Mouse (Mus musculus) heart, postnatal 0 days (tissue): Measurements from ENCODE around the gene A630089N07Rik. TPM values are rescaled to one million over a fixed set of nuclear protein-coding genes. Genes with fewer than 3 reads are reported as not detected.
A peak's percentile ranks its signal among the peaks of the same experiment; 100 is the strongest.
"Not testable (repeated sequence)": the region's sequence is repeated elsewhere in the genome, so short reads cannot be mapped to it uniquely, and the experiment has no call there.

Experiments used
- ATAC-seq: fragments of 200-750 bp; cut with Nextera tagmentation; 2 replicates; pipeline ENCODE4 v1.8.0; 2017; ENCODE audit warnings: low read depth, moderate number of reproducible peaks, moderate library complexity; ENCODE audit not compliant: insufficient read depth
- DNase-seq: peaks from one replicate; pipeline ENCODE4 v3.0.0-alpha.2; 2016; ENCODE audit warnings: low spot score
- H3K27ac ChIP-seq: fragments of 300-500 bp; sonication (generic); 2 replicates; pipeline ENCODE4 v1.5.1; 2014; ENCODE audit warnings: low read depth, mild to moderate bottlenecking
- H3K27me3 ChIP-seq: fragments of 300-500 bp; sonication (generic); 2 replicates; pipeline ENCODE4 v1.6.1; 2014; ENCODE audit warnings: low read length, mixed read lengths; ENCODE audit not compliant: control insufficient read depth, insufficient read depth
- H3K36me3 ChIP-seq: fragments of 300-500 bp; sonication (generic); replicated peaks from 2 replicates; pipeline ENCODE4 v1.6.1; 2014; ENCODE audit warnings: low read length, mixed read lengths; ENCODE audit not compliant: control insufficient read depth, insufficient read depth
- H3K4me1 ChIP-seq: fragments of 300-500 bp; sonication (generic); 2 replicates; pipeline ENCODE4 v1.6.1; 2014; ENCODE audit warnings: antibody characterized with exemption; ENCODE audit not compliant: control insufficient read depth, insufficient read depth
- H3K4me2 ChIP-seq: fragments of 300-500 bp; sonication (generic); 2 replicates; pipeline ENCODE4 v1.6.1; 2014; ENCODE audit warnings: low read depth, mild to moderate bottlenecking, low read length, moderate library complexity
- H3K4me3 ChIP-seq: fragments of 300-500 bp; sonication (generic); 2 replicates; pipeline ENCODE4 v1.5.1; 2014; ENCODE audit warnings: low read depth, low read length
- H3K9ac ChIP-seq: fragments of 300-500 bp; sonication (generic); replicated peaks from 2 replicates; pipeline ENCODE4 v1.6.1; 2014; ENCODE audit warnings: low read depth, low read length, mixed read lengths
- H3K9me3 ChIP-seq: fragments of 300-500 bp; sonication (generic); replicated peaks from 2 replicates; pipeline ENCODE4 v1.6.1; 2016; ENCODE audit warnings: low read length; ENCODE audit not compliant: control insufficient read depth
- CTCF ChIP-seq: IDR thresholded peaks from 2 replicates; pipeline ENCODE4 v1.5.1; 2016; ENCODE audit warnings: antibody characterized with exemption, control low read depth, low read depth
- EP300 ChIP-seq: IDR thresholded peaks from 2 replicates; pipeline ENCODE4 v1.6.1; 2016; ENCODE audit warnings: antibody characterized with exemption, low read depth
- WGBS: fragments of 180-500 bp; shearing (Covaris S2); extraction: QIAGEN DNeasy Blood & Tissue Kit; methylation state at CpG from one replicate; pipeline ENCODE4 v1.1.7; 2014; 5-methylcytosine and 5-hydroxymethylcytosine counted together
- polyA plus RNA-seq: library from polyadenylated mRNA; unstranded; fragments of >200 nt; fragmentation: Nextera tagmentation; extraction: Ambion mirVana; gene quantifications from 2 replicates; pipeline ENCODE4 v1.2.1, GENCODE M21; 2015
- total RNA-seq: library from RNA; depleted of rRNA; stranded (reverse); fragments of >200 nt; gene quantifications from 2 replicates; pipeline ENCODE4 v1.2.3, GENCODE M21; 2014; ENCODE audit warnings: low replicate concordance; rRNA removed

Gene A630089N07Rik
- total RNA-seq = 0.43 and 2.0 TPM in 2 replicates
- polyA plus RNA-seq = 2.7 and 3.4 TPM in 2 replicates

DNA sequence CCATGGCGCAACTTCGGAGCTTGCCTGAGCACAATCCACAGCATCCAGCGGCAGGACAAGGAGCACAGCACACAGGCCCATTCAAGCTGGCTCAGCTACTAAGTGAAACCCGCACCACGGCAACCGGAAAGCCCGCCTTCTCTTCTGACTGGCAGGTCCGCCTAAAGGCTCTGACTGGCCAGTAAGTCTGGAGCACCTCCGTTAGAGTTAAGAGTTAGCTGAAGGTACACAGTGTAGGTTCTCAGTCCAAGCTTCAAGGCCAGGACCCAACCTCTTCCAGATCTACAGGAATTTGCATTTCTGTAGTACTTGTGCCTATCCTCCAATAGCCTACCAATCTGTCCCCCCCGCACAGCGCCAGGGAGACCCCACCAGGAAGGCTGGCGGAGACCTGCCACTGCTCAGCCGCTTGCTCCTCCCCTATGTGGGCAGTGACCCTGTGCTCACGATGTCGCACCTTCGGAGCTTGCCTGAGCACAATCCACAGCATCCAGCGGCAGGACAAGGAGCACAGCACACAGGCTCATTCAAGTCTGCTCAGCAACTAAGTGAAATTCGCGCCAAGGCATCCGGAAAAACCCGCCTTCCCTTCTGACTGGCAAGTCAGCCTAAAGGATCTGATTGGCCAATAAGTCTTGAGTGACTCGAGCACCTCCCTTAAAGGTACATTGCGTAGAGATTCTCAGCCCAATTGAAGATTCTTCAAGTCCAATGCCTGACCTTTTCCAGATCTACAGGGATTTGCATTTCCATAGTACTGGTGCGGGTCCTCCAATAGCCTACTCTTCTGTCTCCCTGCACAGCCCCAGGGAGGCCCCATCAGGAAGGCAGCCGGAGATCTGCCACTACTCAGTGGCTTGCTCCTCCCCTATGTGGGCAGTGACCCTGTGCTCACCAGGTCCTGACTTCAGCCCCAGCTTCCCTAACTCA lies at the start of gene A630089N07Rik:
TSS of gene A630089N07Rik (minus strand) at position 562 of the 930 bp plus-strand sequence.
- peak within 1 kb of the TSS; percentile 77 for H3K4me3 ChIP-seq
- H3K9me3 ChIP-seq, H3K36me3 ChIP-seq, H3K4me1 ChIP-seq, H3K27me3 ChIP-seq: not testable (repeated sequence)
- DNase-seq = peak; percentile 76
- peak within 1 kb of the TSS; percentile 60 for H3K9ac ChIP-seq
- peak; percentile 94 for ATAC-seq
- WGBS = under 1% methylated on average over 25 of the region's 25 CpGs
- peak within 1 kb of the TSS; percentile 64 for H3K27ac ChIP-seq
- peak within 1 kb of the TSS; percentile 87 for H3K4me2 ChIP-seq

DNA sequence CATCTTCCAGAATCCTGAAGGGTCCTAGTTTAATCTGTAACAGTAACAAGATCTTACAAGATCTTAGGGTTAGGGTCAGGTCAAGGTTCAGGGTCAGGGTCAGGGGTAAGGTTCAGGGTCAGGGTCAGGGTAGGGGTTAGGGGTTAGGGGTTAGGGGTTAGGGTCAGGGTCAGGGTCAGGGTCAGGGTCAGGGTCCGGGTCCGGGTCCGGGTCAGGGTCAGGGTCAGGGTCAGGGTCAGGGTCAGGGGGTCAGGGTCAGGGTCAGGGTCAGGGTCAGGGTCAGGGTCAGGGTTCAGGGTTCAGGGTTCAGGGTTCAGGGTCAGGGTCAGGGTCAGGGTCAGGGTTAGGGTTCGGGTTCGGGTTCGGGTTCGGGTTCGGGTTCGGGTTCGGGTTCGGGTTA lies 24.9 kb upstream of the A630089N07Rik start:
- 93% methylated on average over 11 of the region's 11 CpGs for WGBS
- Histone ChIP-seq H3K9me3 (0 out of 2 replicates have a peak, but pooled peaks cover 14% of the 10 kb centered on the region), H3K27me3 (no peaks in the 10 kb centered on the region), H3K4me3 (no peak overlapping the region), H3K4me1 (no peaks in the 10 kb centered on the region), H3K4me2 (no peak overlapping the region), H3K36me3 (no peaks in the 10 kb centered on the region), H3K9ac (no peak overlapping the region), H3K27ac (0 out of 2 replicates have a peak overlapping the region, but pooled peaks have one; percentile 55)
- DNase-seq (no peak), ATAC-seq (no peak)
- TF ChIP-seq CTCF = no peak
- TF ChIP-seq EP300 = no peak

DNA sequence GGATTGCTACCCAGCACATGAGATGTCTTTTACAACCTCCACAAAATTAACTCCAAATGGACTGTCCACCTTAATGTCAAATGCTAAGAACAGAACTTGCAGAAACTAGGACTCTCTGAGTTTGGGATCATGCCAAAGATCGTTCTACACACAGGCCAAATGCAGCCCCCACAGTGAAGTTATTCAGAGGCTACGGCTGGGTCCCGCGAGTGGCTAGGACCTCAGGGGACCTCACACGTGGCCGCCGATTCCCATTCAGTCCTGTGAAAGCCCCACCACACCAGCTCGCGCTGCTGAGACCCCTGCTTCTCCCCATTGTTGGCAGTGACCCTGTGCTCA lies 731 bp downstream of the A630089N07Rik start:
- peak overlapping the region; percentile 64 for H3K27ac ChIP-seq
- peak overlapping the region; percentile 77 for H3K4me3 ChIP-seq
- H3K9me3 ChIP-seq, H3K27me3 ChIP-seq, H3K4me1 ChIP-seq, DNase-seq, H3K36me3 ChIP-seq: not testable (repeated sequence)
- under 1% methylated on average over 9 of the region's 9 CpGs for WGBS
- peak; percentile 19 for ATAC-seq
- H3K9ac ChIP-seq = peak overlapping the region; percentile 60
- peak overlapping the region; percentile 87 for H3K4me2 ChIP-seq

DNA sequence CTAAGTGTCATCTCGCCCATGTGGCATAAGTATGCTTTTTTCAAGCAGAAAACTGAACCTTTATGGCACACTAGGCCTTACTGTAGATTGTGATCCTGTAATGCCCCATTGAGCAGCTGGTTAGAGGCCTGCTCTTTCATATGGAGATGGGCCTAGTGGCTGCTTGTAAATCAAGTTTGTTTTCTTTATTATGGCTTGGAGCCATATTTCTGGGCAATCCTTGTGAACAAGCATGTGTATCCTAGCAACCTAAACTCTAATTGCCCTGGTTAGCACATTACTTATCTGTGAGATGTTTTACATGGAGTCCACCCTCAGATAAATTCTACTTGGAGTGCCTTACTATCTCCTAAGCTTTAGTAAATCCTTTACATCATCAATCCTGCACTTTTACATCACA lies 1.1 kb downstream of the A630089N07Rik start:
- H3K27me3 ChIP-seq, ATAC-seq, DNase-seq, H3K27ac ChIP-seq, H3K9me3 ChIP-seq, H3K36me3 ChIP-seq, H3K4me1 ChIP-seq: not testable (repeated sequence)
- H3K9ac ChIP-seq = peak overlapping the region; percentile 60; the same call in 1 of the 2 replicates
- peak overlapping the region; percentile 87 for H3K4me2 ChIP-seq
- 94% methylated on average over 1 of the region's 1 CpGs for WGBS
- H3K4me3 ChIP-seq = peak overlapping the region; percentile 77

DNA sequence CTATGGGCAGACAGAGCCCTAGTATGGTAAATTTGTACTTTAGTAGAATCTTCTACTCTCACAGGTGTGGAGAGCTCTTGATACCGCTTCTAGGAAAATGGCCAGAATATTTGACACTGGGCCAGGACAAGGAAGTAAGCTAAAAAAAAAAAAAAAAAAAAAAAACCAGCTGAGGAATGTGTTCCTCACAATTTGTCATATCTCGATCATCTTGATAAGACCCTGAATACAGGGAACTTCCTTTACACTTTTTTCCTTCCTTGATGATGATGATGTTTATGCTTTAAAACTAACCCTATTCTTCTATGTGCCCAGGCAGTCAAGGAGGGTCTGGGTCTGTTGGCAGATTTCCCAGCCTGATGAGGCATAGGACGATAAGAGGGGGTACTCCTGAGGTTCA lies 2.9 kb downstream of the A630089N07Rik start:
- not testable (repeated sequence) for H3K4me1 ChIP-seq, H3K4me2 ChIP-seq, DNase-seq, H3K36me3 ChIP-seq, H3K9me3 ChIP-seq, H3K27me3 ChIP-seq, H3K9ac ChIP-seq, ATAC-seq, H3K4me3 ChIP-seq
- 0 out of 2 replicates have a peak overlapping the region, but pooled peaks have one; percentile 17 for H3K27ac ChIP-seq
- WGBS = 52% methylated on average over 2 of the region's 3 CpGs

DNA sequence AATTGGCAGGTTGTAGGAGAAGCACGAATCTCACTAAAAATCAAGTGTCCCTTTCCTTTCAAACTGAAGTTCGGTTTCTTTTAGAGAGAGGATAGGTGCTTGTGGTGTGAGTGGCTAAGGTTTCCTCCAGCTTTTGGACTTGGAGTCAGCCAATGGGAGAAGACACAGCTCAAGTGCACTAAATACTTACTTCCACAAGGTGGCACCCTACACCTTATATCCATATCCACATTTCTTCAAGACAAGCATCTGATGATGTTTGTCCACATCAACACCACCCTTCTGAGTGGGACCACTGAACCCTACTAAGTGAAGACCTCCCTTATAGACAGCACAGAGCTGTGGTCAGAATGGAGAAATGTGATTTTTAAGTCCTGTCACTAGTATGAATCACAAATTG lies 40.6 kb downstream of the A630089N07Rik start:
- Histone ChIP-seq H3K27ac (no peak overlapping the region), H3K4me2 (no peak overlapping the region), H3K9ac (no peak overlapping the region), H3K4me3 (no peak overlapping the region), H3K27me3 (no peaks in the 10 kb centered on the region), H3K4me1 (no peaks in the 10 kb centered on the region), H3K36me3 (no peaks in the 10 kb centered on the region), H3K9me3 (no peaks in the 10 kb centered on the region)
- ATAC-seq (no peak), DNase-seq (peak; percentile 48)
- TF ChIP-seq CTCF (peak; percentile 60), EP300 (no peak)
- WGBS = 81% methylated on average over 2 of the region's 2 CpGs

DNA sequence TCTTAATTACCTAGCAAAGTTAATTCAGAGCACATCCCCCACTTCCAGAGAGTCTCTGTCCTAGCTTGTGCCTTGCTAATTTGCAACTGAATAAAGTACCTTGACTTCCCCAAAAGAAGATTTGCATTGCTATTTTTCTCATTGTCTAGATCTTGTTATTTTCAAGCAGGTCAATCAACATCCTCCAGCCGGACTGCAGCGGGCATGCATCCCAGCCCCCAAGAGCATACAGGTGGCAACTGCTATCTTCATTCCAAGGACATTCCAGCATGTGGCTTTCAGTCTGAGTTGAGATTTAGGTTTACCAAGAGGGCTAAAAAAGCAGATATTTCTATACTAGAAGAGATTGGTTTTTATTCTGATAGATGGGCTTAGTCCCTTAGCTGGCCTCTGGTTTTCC lies 47.3 kb downstream of the A630089N07Rik start:
- not testable (repeated sequence) for H3K9ac ChIP-seq, H3K4me2 ChIP-seq, H3K27ac ChIP-seq, H3K4me3 ChIP-seq, H3K9me3 ChIP-seq, H3K36me3 ChIP-seq, ATAC-seq, DNase-seq, H3K4me1 ChIP-seq, H3K27me3 ChIP-seq
- 95% methylated on average over 2 of the region's 2 CpGs for WGBS

DNA sequence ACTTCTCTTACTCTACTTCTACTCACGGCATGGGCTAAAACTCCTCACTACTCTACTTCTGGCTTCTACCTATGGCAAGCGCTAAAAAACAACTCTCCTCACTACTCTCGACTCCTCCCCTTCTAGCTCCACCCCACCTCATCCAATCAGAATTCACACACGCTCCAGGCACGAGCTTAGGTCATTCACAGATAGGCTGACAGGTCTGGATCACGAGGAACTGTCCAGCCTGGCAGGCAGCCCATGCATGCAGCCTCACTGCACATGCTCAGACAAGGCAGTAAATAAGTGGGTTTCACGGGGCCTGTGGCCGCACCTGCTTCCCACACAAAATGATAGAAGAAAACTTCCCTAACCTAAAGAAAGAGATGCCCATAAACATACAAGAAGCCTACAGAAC lies 56.1 kb downstream of the A630089N07Rik start:
- H3K27ac ChIP-seq, H3K4me3 ChIP-seq, H3K36me3 ChIP-seq, H3K9ac ChIP-seq, ATAC-seq, DNase-seq, H3K4me1 ChIP-seq, H3K27me3 ChIP-seq, H3K4me2 ChIP-seq, H3K9me3 ChIP-seq: not testable (repeated sequence)
- WGBS = 80% methylated on average over 8 of the region's 8 CpGs
